Mouse (Mus musculus) thymus, postnatal 25 days (tissue): ENCODE results near the gene 1700003E16Rik.

Experiments used
- DNase-seq: peaks from one replicate; pipeline ENCODE4 v3.0.0; 2022

1700003E16Rik gene

GRCm38 (mm10) chr6:83208050-83208400 is 51.8 kb downstream of the 1700003E16Rik start:
- DNase-seq, result no peak

GRCm38 (mm10) chr6:83210495-83210894 is 54.3 kb downstream of the 1700003E16Rik start:
- no peak for DNase-seq

DNA sequence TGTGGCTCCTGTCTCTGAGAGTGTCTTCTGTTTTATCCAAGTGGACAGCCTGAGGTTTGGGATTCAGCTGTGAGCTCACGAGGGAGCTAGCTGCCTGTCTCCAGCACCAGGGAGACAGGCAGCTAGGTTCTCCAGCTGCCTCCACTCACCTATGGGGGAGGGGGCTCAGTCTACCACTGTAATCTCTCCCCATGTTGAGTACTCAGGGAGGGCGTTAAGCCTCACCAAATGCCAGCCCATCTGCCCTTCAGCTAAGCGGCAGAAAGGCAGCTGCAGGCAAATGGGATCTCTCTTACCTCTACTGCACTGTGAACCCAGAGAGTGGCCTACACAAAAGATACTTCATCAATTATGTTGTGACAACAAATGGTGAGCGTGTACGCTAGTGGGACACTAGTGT is 55.3 kb downstream of the 1700003E16Rik start:
- DNase-seq, result no peak
